Mouse (Mus musculus) ZHBTc4 (cell line): ENCODE data around the gene Ptgir.
A peak's percentile ranks its signal among the peaks of the same experiment; 100 is the strongest.

Experiments used
- DNase-seq: peaks from one replicate; pipeline ENCODE4 v3.0.0-alpha.2; 2011; ENCODE audit warnings: low read depth, low spot score

Gene Ptgir

GRCm38 (mm10) chr7:16891641-16892351 is 14.5 kb upstream of the Ptgir start, which contains the start of gene Gng8:
Gng8 (plus strand) TSS chr7:16891786.
- DNase-seq, result peak; percentile 94

- no peak for DNase-seq
Observed at GRCm38 (mm10) chr7:16892352-16892730, 13.9 kb upstream of the Ptgir start.

GRCm38 (mm10) chr7:16893612-16894011 is 12.7 kb upstream of the Ptgir start:
- DNase-seq, result peak; percentile 30

DNA sequence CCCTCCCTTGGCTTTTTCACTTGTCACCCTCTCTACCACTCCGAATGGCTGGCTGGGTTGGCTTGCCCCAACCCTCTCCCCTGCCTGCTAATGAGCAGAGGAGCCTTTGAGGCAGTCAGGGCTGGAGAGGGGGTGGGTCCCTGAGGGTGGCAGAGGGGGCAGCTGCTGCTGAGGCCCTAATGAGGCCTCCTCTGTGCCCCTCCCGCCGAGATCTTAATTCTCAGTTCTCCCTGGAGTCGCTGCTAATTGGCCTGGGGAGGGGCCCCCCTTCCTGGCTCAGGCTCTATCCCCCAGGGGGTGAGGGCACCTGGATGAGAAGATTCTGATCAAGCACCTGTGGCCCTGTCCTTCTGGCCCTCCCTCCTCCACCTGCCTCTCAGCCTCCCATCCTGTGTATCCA is 12.0 kb upstream of the Ptgir start:
- no peak for DNase-seq

DNA sequence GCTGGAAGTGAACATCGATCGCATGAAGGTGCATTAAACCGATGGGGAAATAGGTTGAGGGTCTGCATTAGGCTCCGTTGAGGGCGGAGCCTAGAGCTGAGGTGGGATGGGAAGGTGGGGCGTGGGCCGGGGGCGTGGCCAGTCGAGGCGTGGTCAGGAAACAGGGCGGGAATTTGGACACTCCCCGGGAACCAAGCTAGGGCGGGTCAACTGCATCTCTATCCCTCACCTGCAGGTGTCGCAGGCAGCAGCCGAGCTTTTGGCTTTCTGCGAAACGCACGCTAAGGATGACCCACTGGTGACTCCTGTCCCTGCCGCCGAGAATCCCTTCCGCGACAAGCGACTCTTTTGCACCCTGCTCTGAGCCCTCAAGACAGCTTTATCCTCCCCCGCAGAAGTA is 11.3 kb upstream of the Ptgir start:
- DNase-seq, result peak; percentile 89

DNA sequence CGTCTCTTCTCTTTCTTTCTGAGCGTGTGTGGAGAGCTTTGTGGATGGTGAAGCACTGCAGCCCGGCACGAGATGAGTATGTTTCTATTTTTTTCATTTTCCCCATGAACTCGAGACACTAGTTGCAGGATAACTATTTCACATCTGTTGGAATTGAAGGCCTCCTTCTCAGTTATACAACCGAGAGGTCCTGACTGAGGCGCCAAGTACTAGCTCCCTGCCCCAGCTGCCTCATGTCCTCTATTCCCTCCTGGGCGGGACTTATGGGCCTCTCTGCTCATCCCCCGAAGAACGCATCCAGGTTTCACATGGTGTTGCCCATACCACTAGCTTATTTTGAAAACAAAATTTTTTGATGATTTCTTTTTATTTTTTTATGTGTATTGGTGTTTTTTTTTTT is 10.8 kb upstream of the Ptgir start:
- DNase-seq, result no peak

- no peak for DNase-seq
Observed at GRCm38 (mm10) chr7:16900526-16900925, 5.8 kb upstream of the Ptgir start.

DNA sequence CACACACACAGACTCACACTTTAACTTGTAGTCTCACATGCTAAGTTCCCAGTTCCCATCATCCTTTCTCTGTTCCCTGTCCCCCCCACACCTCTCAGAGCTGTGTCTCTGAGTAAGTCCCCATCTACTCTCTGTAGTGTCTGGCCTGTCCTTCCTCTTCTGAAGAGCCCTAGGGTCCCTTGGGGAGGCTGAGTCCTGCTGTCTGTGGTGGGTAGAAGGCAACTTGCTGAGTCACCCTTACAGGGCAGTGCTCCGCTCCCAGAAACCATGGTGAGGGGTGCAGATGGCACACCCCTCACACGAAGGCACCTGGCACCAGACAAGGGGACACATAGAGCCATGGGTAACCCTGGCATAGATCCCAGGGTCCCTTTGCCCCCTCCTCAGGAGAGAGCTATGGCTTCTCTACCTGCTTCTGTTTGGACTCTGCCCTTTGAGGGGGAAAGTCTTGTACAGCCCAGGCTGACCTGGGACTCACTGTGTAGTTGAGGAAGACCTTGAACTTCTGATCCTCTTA is 2.8 kb upstream of the Ptgir start:
- DNase-seq, result no peak

DNA sequence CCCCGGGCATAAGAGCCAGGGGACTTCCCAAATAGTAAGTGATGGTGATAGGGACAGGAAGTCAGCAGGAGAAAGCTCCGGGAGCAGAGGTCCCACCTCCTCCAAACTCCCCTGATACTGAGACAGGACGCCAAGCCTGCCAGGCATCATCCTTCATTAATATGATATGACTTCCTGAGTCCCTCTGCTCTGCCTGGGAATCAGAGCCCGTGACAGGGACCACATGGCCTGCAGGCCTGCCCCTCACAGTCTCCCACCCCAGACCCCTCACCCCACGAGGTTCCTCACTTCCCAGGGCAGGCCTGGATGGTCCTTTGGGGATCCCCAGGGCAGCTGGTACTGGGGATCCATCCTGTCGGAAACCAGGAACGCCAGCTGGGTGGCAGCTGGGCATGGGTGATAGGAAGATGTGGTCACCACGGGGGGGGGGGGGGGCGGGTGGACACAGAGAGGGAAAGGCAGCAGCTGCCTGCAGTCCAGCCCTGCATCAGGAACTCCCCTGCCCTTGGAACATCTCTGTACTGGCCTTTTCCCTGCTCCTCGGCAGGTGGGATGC is 2.1 kb upstream of the Ptgir start:
- no peak for DNase-seq

DNA sequence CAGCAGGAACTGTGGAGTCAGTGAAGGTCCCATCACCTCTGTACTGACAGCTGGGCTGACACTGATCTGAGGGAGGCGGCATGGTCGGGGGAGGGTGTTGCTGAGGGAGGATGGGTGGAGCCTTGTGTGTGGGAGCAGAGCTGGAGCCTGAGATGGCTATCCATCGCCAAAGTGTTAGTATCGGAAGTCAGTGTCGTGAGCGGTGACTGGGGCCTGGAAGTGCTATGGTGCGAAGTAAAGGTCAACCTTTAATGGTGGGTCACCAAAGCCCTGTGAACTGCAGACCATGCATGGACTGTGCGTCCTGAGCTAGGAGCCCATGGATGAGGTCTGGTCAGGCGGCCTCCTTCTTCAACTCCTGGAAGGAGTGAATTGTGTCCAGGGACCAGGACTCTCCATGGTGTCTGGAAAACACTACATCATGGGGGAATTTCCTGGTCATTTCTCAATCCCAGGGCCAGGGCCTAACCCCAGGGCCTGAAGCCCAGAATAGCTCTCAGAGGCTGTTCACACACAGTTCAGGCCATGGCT is 734 bp upstream of the Ptgir start:
- DNase-seq, result no peak

DNA sequence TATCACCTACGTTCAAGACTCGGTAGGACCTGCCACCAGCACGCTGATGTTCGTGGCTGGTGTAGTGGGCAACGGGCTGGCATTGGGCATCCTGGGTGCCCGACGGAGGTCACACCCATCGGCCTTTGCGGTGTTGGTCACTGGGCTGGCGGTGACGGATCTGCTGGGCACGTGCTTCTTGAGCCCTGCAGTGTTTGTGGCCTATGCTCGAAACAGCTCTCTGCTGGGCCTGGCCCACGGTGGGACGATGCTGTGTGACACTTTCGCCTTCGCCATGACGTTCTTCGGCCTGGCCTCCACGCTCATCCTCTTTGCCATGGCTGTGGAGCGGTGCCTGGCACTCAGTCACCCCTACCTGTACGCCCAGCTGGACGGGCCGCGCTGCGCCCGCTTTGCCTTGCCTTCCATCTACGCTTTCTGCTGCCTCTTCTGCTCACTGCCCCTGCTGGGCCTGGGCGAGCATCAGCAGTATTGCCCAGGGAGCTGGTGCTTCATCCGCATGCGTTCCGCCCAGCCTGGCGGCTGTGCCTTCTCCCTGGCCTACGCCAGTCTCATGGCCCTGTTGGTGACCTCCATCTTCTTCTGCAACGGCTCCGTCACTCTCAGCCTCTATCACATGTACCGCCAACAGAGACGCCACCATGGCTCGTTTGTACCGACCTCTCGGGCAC is 734 bp downstream of the Ptgir start:
- no peak for DNase-seq

DNA sequence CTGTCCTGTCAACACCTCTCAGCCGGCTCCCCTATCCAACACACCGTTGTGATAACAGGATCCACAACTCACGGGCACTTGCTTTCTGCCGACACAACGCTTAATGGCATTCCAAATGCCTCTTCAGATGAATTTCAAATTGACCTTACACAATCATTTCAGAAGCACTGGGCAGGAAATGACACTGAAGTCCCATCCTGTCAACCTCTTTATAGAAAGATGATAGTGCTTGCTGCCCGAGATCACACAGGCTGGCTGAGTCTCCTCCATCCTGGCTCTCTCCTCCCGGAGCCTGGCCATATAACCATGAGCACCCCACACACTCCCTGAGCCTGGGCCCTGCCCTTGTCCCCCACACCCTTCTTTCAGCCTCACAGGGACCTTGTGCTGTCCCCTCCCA is 1.6 kb downstream of the Ptgir start:
- no peak for DNase-seq

DNA sequence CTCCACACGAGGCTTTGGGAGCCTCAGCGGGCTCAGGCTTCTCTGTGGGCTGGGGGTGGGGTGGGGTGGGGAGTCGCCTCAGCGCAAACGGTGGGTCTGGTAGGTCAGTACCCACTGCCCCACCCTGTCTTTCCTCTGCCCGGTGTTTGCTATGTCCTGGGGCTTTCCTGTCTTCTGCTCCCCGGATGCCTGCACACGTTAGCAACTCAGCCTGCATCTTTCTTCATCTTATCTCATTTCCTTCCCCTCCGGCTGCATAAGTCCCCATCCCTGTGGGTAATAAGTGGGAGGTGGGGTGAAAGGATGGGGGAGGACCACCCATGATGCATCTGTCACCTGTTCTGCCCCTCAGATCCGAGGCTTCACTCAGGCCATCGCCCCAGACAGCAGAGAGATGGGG is 2.1 kb downstream of the Ptgir start:
- DNase-seq, result no peak

DNA sequence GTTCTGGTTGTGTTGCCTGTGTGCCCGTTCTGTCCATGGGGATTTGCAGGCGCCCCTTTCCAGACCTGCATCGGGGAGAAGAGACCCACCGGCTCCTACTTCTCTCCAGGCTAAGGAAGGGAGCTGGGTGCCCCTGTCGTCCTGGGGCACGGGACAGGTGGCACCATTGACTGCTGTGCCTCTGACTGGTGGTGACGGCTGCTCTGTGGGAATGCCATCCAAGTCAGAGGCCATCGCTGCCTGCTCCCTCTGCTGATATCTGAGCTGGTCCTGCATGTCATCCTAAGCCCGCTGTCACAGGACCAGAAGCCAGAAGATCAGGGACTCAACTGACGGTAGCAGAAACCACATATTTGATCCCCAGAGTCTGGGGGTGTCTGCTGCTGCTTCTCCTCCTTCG is 2.6 kb downstream of the Ptgir start:
- no peak for DNase-seq

DNA sequence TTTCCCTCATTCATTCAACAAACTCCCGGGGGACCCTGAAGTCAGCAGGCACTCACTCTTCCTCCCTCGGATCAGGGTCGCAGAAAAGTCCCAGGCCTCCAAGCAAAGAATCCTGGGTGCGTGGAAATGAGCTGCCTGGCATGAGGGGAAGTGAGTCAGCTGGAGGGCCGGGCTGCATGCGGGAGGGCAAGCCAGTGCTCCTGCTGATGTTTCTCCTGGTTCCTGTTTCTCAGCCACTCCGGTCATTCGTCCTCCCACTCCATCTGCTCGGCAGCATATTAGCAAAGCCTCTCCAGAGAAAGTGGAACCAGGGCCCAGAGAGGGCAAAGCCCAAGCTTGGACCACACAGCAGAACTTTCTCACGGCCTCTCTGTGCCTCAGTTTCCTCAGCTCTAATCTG is 3.6 kb downstream of the Ptgir start:
- DNase-seq, result no peak

GRCm38 (mm10) chr7:16911904-16912303 is 5.6 kb downstream of the Ptgir start:
- DNase-seq, result no peak

DNA sequence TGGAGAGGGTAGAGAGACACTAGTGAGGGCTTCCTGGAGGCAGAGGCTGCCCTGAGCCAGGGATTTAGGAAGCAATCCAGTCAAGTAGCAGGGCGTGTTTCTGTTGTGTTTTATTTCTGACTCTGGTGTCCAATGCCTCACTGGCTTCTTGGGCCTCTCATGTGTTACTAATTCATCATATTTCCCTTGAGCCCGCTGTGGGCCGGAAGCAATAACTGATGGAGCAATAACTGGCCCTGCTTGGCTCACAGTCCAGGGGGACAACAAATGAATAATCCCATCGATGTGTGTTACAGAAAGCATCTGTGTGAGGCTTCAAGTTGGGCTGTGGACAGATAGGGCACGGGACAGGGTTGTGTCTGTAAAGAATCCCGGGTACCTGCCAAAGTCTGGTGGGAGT is 6.1 kb downstream of the Ptgir start:
- DNase-seq, result no peak

DNA sequence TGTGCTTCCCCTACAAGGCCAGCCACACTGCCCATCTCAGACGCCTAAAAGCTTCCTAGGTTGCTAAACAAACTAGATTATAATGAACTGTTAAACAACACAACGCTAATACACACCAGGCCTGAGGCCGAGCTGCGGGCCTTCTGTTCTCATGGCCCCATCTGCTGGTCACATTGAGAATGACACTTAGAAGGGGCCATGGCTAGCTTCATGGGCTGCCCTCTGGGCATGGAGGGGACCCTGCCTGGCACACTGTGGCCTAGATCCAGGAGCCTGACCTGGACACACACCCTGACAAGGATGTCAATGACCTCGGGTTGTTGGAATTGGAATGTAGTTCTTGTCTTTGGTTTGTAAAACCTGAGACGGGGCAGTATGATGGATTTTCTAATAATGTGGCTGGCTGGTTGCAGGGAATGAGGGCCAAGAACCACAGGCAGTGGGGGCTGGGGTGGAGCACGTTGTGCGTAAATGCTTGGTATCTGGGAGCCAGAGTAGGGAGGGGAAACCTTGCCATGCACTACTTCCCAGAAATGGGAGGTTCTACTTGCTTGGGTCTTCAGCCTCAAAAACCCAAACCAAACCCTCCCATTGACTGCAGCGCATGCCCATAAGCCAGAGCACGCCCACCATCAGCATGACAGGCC is 7.6 kb downstream of the Ptgir start:
- DNase-seq, result peak; percentile 74

- DNase-seq, result no peak
Observed at GRCm38 (mm10) chr7:16914453-16915343, 8.4 kb downstream of the Ptgir start.

GRCm38 (mm10) chr7:16915461-16916340 is 9.4 kb downstream of the Ptgir start:
- DNase-seq, result no peak
